Mouse (Mus musculus) layer of hippocampus, adult 9-11 months (tissue): ENCODE measurements around the gene Chrm1.
"Not testable (repeated sequence)": the region's sequence is repeated elsewhere in the genome, so short reads cannot be mapped to it uniquely, and the experiment has no call there.

ENCODE experiments used
- DNase-seq: peaks from one replicate; pipeline ENCODE4 v3.0.0; 2022

The Chrm1 gene

GRCm38 (mm10) chr19:8718357-8718756 is 54.8 kb downstream of the Chrm1 start:
- DNase-seq = no peak

GRCm38 (mm10) chr19:8719037-8719436 is 55.4 kb downstream of the Chrm1 start:
- not testable (repeated sequence) for DNase-seq

- DNase-seq = no peak
Observed at GRCm38 (mm10) chr19:8721378-8721777, 57.8 kb downstream of the Chrm1 start.

GRCm38 (mm10) chr19:8722021-8722420 is 58.4 kb downstream of the Chrm1 start:
- no peak for DNase-seq

GRCm38 (mm10) chr19:8722559-8722906 is 58.9 kb downstream of the Chrm1 start:
- DNase-seq = no peak

GRCm38 (mm10) chr19:8722907-8723573 is 59.5 kb downstream of the Chrm1 start, which contains the start of gene Slc3a2:
Gene Slc3a2, minus strand, starts transcription at chr19:8723369.
- peak; percentile 98 for DNase-seq

DNA sequence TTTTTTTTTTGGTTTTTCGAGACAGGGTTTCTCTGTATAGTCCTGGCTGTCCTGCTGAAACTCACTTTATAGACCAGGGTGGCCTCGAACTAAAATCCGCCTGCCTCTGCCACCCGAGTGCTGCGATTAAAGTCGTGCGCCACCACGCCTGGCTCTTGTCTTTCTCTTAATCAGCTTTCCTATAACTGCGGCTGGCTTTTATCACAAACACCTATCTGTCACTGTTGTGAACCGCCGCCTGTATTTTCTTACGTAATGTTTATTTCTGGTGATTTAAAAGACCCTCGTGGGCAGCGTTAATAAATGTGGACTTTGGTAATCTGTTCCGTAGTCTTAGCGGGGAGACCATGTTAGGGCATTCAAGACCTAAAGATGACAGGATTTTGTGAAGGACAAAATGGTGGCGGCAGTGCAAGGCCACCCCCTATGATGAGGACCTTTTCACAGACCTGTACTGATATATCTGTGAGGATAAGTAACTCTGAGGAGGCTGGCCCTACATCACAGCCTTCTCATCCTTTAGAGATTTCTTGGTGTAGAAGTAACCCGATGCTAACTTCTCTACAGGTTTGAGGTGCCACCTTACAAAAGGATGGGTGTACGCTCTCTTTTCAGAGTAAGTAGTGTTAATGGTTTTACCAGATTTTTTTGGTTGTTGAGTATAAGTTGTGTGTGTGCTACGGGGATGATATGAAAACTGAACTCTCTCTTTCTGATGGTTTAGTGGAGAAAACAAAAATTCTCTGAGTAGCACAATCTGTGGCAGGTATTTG is 60.2 kb downstream of the Chrm1 start:
- DNase-seq = no peak

GRCm38 (mm10) chr19:8724392-8724791 is 60.8 kb downstream of the Chrm1 start:
- no peak for DNase-seq

DNA sequence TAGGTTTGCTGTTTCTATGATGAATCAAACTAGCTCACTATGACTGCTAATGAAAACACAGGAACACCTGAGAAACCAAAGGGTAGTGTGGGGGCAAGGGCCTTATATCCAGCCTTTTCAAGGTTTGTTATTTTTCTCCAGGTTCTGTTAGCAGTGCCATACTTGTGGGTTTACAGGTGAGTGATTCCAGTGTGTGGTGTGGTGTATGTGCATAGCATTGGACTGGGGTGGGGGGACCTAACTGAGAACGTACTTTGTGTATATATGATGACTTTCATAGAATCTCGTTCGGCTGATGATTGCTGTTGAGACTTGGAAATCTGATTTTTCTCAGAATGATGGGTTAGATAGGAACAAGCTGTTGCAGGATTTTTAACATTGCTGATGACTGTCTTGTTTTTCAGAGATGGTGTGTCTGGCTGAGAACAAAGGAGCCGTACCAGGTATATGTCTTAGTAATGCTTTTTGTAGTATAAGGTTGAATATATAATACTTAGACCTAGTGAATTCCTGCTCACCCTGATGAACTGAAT is 61.6 kb downstream of the Chrm1 start:
- DNase-seq = no peak

DNA sequence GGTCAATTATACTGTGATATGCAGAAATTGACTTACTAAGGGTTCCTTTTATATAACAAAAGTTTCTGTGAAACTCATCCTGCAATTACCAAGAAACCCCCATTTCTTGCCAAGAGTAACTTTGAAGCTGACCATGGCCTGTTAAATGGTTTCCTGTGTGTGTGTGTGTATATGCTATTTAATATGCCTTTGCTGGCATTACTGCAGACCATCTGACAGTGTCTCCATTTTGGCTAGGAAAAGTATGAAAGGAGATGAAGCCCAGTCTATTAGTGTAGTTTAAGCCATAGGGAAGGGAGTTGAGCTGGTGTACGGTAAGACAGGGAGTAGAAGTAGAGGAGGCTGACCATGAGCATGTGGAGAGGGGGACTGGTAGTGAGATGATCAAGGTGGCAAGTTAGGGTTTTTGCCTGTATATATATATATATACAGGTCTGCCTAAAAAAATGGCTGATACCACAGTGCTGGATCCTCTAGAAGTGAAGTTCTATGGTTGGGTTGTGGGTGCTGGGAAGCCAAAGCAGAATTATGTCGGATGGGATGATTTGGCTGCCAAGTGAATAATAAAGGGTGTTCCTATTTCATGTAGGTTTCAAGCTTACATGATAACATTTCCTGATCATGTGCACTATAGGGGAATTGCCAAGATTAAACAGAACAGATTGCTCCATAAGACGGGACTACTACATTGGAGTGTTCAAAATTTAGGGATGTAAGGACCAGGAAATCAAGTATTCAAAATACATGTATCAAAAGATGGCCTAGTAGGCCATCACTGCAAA is 63.2 kb downstream of the Chrm1 start:
- DNase-seq = no peak

- DNase-seq = no peak
Observed at GRCm38 (mm10) chr19:8727495-8728114, 64.0 kb downstream of the Chrm1 start.

DNA sequence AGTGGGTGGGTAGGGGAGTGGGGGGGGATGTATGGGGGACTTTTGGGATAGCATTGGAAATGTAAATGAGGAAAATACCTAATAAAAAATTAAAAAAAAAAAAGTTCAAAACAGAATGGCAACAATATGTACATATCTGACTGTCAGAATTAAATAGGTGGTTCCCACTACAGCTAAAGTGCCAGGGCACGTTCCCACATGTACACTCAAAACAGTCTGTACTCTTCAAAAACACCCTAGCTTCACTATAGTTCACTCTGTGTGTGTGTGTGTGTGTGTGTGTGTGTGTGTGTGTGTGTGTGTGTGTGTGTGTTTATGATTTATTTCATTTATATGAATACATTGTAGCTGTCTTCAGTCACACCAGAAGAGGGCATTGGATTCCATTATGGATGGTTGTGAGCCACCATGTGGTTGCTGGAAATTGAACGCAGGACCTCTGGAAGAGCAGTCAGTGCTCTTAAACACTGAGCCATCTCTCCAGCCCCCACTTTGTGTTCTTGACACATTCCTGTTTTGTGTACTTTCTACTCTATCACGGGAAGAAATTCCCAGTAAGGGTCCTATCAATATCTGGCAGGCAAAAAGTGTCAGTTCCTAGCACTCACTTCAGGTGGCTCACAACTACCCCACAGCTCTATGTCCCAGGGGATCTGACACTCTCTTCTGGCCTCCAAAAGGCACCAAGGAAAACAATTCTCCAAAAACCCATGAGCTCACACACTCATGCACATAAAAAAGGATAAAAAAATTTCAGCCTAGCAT is 64.9 kb downstream of the Chrm1 start:
- not testable (repeated sequence) for DNase-seq
